Comparison of ENCODE assay signal across 8 mouse cellular contexts in the genomic region with DNA sequence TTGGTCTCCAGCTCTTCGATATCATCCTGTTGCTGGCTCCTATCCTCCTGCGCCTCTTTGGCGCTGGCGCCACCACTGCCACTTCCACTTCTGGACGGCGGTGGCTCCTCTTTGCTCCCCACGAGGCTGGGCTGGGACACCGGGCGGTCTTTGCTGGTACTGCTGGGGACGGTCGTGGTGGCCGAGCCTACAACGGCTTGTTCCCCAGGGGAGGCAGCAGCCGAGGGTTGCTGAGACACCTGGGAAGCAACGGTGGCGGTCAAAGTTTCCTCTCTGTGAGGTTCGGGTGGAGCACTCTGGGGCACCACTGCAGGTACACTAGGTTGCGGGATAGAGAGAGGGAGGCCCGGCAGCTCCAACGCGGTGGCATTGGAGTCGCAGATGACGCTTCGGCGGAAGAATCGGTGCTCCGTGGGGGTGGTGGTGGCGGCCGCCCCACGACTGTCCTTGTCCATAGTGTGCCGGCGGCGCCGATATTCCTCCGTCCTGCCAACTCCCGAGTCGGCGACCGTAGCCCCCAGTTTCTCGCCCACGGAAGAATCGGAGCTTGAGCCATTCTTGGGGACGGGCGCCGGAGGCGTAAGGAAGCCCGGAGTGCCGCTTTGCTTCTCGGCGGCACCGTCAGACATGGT. TPM values are rescaled to one million over a fixed set of nuclear protein-coding genes. Genes with fewer than 3 reads are reported as not detected.
A peak's percentile ranks its signal among the peaks of the same experiment; 100 is the strongest.
DNase-seq lines count a peak whose midpoint lies in the region; ATAC-seq and TF ChIP-seq lines count a peak whose summit lies in the region.

No protein-coding gene starts in this region.

- peak overlapping the region; percentile 90 for H3K4me2 ChIP-seq in lung, postnatal 0 days (replicated peaks; ENCODE audit: low read depth, low read length)

- no peaks in the 10 kb centered on the region for H3K36me3 ChIP-seq in lung, postnatal 0 days (ENCODE audit: insufficient read depth, low read length)

- peak; percentile 82 for DNase-seq in MN1 (ENCODE audit: low spot score)
- peak; percentile 67 for DNase-seq in cerebellum, adult 9-10 months
- DNase-seq in layer of hippocampus, postnatal 10 days (ENCODE audit: low spot score in 2 of 2) = peak; percentile 77 to 80
- DNase-seq in lung, postnatal 0 days (ENCODE audit: low spot score) = peak; percentile 87
- peak; percentile 37 for DNase-seq in ovary, adult 18-20 months (ENCODE audit: low spot score)
- peak; percentile 68 for DNase-seq in thymus, postnatal 0 days (ENCODE audit: low spot score)

- peak overlapping the region; percentile 97 for H3K9ac ChIP-seq in lung, postnatal 0 days (replicated peaks; ENCODE audit: low read depth)

- no peaks in the 10 kb centered on the region for H3K9me3 ChIP-seq in lung, postnatal 0 days (ENCODE audit: low read length)

- no peaks in the 10 kb centered on the region for H3K4me1 ChIP-seq in lung, postnatal 0 days (ENCODE audit: insufficient read depth, low read depth, low read length)

- TF ChIP-seq CTCF in lung, postnatal 0 days (IDR thresholded peaks at IDR 0.05) = peak; percentile 81

- under 1% methylated on average over 51 of the region's 51 CpGs for WGBS in lung, postnatal 0 days

- H3K27ac ChIP-seq in lung, postnatal 0 days (ENCODE audit: low read length) = peak overlapping the region; percentile 99

- peak; percentile 26 for ATAC-seq in frontal cortex, adult (ENCODE audit: low TSS enrichment)
- ATAC-seq in hematopoietic stem cell, adult 5-6 weeks (replicated peaks in 1 of 2; ENCODE audit: insufficient read depth in 1 of 2, low FRiP score in 2 of 2, low TSS enrichment in 1 of 2, low read depth in 1 of 2, poor library complexity in 2 of 2, severe bottlenecking in 2 of 2) = peak; percentile 57 to 75
- ATAC-seq in lung, postnatal 0 days = peak; percentile 28

- TF ChIP-seq EP300 in lung, postnatal 0 days (IDR thresholded peaks at IDR 0.05) = no peak

- peak overlapping the region; percentile 72 for H3K4me3 ChIP-seq in lung, postnatal 0 days (ENCODE audit: low read depth, low read length)

- H3K27me3 ChIP-seq in lung, postnatal 0 days (replicated peaks; ENCODE audit: insufficient read depth, low read length) = no peaks in the 10 kb centered on the region

RNA-seq across cellular contexts. Expression of a gene that starts 1.4 kb away (rescaled TPM):
- 233 and 335 TPM in 2 replicates for total RNA-seq in hematopoietic stem cell, adult 5-6 weeks (2017)
- total RNA-seq in layer of hippocampus, postnatal 10 days (2021) = 100 to 1,000 TPM; 143 to 145 TPM
- polyA plus RNA-seq in lung, postnatal 0 days (2015; fragmentation: Nextera tagmentation; extraction: Ambion mirVana) = 72.7 and 95.8 TPM in 2 replicates
- polyA plus RNA-seq in thymus, postnatal 0 days (2015; fragmentation: Nextera tagmentation; extraction: Ambion mirVana) = 47.9 and 70.7 TPM in 2 replicates

RNA-seq across cellular contexts. Expression of a gene that starts 56.0 kb away (rescaled TPM):
- total RNA-seq in hematopoietic stem cell, adult 5-6 weeks (2017) = not detected in 2 replicates
- total RNA-seq in layer of hippocampus, postnatal 10 days (2021) = under 1 TPM in 1 of 2 experiments, not detected in 1; 0.56 TPM
- polyA plus RNA-seq in lung, postnatal 0 days (2015; fragmentation: Nextera tagmentation; extraction: Ambion mirVana) = 0.23 and 0.44 TPM in 2 replicates
- 0.51 and 0.60 TPM in 2 replicates for polyA plus RNA-seq in thymus, postnatal 0 days (2015; fragmentation: Nextera tagmentation; extraction: Ambion mirVana)

Comparison
In these comparisons a context has a peak if more than half of its experiments do, and no peak if none do; other contexts are left out.
1. Peak in every context shown above with its lines: DNase-seq, ATAC-seq, H3K4me3 ChIP-seq and H3K27ac ChIP-seq.
2. DNase-seq: peak in every context shown above with its lines; median percentile 87 in lung, postnatal 0 days; 82 in MN1; 78 in layer of hippocampus, postnatal 10 days; 68 in thymus, postnatal 0 days; 67 in cerebellum, adult 9-10 months; 37 in ovary, adult 18-20 months.